Mouse (Mus musculus) erythroblast, embryonic 14.5 days (primary cell): Measurements from ENCODE around the gene Fam20b.

ENCODE experiments used
- GATA1 ChIP-seq: IDR thresholded peaks from 2 replicates; pipeline ENCODE4 v1.6.1; 2012; ENCODE audit warnings: low read length, inconsistent platforms, mixed read lengths
- TAL1 ChIP-seq: IDR thresholded peaks from 3 replicates; pipeline ENCODE4 v1.6.1; 2012; ENCODE audit warnings: low read length, inconsistent platforms, mixed read lengths

DNA sequence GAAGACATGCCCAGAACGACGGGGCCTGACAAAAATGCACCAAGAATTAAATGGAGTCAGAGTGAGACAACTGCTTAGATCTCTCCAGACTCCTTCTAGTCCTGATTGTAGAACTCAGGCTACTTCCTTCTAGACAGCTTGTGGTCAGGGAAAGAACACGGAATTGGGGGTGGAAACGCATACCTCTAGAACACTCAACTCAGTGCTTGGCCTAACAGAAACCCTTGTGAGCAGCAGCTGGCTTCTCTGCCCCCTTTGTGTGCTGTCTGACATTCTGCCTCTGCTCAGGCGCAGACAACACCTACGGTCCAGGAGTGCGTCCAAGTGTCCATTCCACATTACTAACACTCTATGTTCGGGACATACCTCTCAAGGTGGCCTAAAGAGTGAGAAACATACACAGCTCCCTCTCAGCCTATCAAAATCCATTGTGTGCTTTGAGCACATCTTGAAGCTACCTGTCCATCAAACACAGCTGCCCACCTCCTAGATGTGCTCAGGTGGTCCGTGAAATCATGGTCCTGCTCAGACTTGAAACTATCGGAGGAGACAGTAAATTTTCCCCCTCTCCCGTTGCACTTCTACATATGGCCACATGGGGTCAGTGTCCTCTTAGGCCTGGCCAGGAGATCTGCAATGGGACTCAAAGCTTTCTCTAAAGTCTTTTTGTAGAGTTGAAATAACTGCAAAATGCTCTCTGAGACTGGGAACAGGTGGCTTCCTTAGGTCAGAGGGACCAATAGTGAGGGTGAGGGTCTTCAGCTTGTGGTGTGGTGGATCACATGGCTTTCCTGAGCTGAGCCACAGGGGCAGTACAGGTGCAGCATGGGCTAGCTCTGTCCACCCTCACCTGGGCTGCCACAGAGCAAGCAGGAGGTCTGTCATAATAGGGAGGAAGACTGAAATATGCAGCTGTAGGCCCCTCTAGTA is 22.9 kb upstream of the Fam20b start:
- TF ChIP-seq TAL1 = no peak
- no peak for TF ChIP-seq GATA1
